Mouse (Mus musculus): ENCODE results near the gene Ghrhr. TPM values are rescaled to one million over a fixed set of nuclear protein-coding genes. Genes with fewer than 3 reads are reported as not detected.
A peak's percentile ranks its signal among the peaks of the same experiment; 100 is the strongest.

Gene Ghrhr
- 0.18 and 0.22 TPM in 2 replicates for polyA plus RNA-seq (2014; fragmentation: Nextera tagmentation; extraction: Ambion mirVana)

DNA sequence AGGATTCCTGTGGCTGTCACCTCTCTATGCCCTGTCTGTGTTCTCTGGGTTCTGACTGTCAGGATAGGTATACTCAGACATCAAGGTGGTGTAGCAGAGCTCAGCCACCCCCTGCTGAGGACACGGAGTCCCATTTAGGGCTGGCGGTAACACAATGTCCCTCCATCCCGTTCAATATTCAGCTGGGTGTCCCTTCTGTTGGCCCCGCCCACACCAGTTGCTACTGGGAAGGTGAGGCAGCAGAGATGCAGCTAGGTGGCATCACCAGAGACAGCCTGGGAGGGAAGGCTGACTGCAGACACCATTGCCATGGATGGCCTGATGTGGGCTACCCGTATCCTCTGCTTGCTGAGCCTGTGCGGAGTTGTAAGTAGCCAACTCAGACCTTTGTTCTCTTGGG, at the start of gene Ghrhr:
Gene Ghrhr, plus strand, starts transcription at position 220 of the 400 bp plus-strand sequence.
- DNase-seq (ENCODE audit: low spot score) (no peak), ATAC-seq (replicated peaks; ENCODE audit: low FRiP score, low TSS enrichment, low read depth) (no peak)
- H3K36me3 ChIP-seq (ENCODE audit: control insufficient read depth, insufficient read depth, low read length), result no peaks in the 10 kb centered on the region
- H3K9me3 ChIP-seq (ENCODE audit: control insufficient read depth, low read length), result no peaks in the 10 kb centered on the region
- H3K27ac ChIP-seq (ENCODE audit: low read depth), result no peak within 1 kb of the TSS
- no peak within 1 kb of the TSS for H3K9ac ChIP-seq (ENCODE audit: low read length)
- H3K4me2 ChIP-seq (ENCODE audit: low read length), result no peak within 1 kb of the TSS
- H3K27me3 ChIP-seq (replicated peaks; ENCODE audit: control insufficient read depth, insufficient read depth, low read length), result no peaks in the 10 kb centered on the region
- no peak within 1 kb of the TSS for H3K4me3 ChIP-seq (ENCODE audit: low read depth, low read length)
- WGBS, result 80% methylated on average over 6 of the region's 6 CpGs
- 0 out of 2 replicates have a peak, but pooled peaks cover 3% of the 10 kb centered on the region for H3K4me1 ChIP-seq (replicated peaks; ENCODE audit: control insufficient read depth, insufficient read depth, low read length)

DNA sequence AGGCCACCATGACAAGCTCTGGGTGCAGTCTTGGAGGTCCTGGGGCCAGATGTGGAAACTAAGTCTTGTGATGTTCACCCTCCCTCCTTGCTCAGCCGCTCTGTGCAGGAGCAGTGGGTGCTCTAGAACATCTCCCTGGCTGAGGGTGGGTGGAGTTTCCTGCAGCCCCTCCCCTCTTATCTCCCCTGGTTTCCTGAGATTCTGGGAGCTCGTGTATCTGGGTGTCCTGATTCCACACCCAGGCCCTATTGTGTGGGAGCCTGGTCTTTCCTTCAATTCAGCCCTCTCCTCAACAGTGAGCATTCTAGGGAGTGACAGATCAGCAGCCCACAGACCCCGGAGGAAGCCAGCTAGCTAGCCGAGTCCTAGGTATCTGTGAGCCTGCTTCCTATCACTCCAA, 49.8 kb upstream of the Ghrhr start:
- no peak for ATAC-seq (replicated peaks; ENCODE audit: low FRiP score, low TSS enrichment, low read depth)
- WGBS, result 49% methylated on average over 4 of the region's 4 CpGs
- no peaks in the 10 kb centered on the region for H3K9me3 ChIP-seq (ENCODE audit: control insufficient read depth, low read length)

DNA sequence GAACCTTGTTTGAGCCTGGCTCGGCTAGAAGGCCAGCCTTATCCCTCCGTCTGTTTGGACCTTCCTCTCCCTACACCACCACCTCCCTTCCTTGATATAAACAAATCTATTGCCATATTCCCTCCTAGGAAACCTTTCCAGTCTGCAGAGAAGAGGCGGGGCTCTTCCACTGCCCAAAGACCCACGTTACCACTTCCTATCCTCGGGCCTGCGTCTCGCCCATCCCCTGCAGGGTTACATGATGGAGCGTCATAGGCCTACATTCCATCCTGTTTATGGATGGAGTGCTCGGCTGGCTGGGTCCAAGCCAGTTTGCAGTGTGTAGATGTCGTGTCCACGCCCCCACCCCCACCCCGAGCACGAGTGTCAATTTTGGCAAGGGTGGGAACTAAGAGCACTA, 48.8 kb upstream of the Ghrhr start:
- Histone ChIP-seq H3K27me3 (replicated peaks; ENCODE audit: control insufficient read depth, insufficient read depth, low read length) (no peaks in the 10 kb centered on the region), H3K9me3 (ENCODE audit: control insufficient read depth, low read length) (no peaks in the 10 kb centered on the region), H3K27ac (ENCODE audit: low read depth) (no peak overlapping the region), H3K9ac (ENCODE audit: low read length) (no peak overlapping the region), H3K36me3 (ENCODE audit: control insufficient read depth, insufficient read depth, low read length) (no peaks in the 10 kb centered on the region), H3K4me3 (ENCODE audit: low read depth, low read length) (no peak overlapping the region), H3K4me1 (replicated peaks; ENCODE audit: control insufficient read depth, insufficient read depth, low read length) (peaks cover 9% of the 10 kb centered on the region; the same call in 1 of the 2 replicates), H3K4me2 (ENCODE audit: low read length) (no peak overlapping the region)
- WGBS, result 68% methylated on average over 13 of the region's 13 CpGs
- DNase-seq (ENCODE audit: low spot score), result no peak
- ATAC-seq (replicated peaks; ENCODE audit: low FRiP score, low TSS enrichment, low read depth), result no peak

More for the DNA sequence above, 49.8 kb upstream of the Ghrhr start:
- Histone ChIP-seq H3K27ac (ENCODE audit: low read depth) (no peak overlapping the region), H3K9ac (ENCODE audit: low read length) (no peak overlapping the region), H3K36me3 (ENCODE audit: control insufficient read depth, insufficient read depth, low read length) (no peaks in the 10 kb centered on the region), H3K27me3 (replicated peaks; ENCODE audit: control insufficient read depth, insufficient read depth, low read length) (no peaks in the 10 kb centered on the region), H3K4me3 (ENCODE audit: low read depth, low read length) (no peak overlapping the region), H3K4me2 (ENCODE audit: low read length) (no peak overlapping the region), H3K4me1 (replicated peaks; ENCODE audit: control insufficient read depth, insufficient read depth, low read length) (peaks cover 4% of the 10 kb centered on the region; the same call in 1 of the 2 replicates)
- no peak for DNase-seq (ENCODE audit: low spot score)

DNA sequence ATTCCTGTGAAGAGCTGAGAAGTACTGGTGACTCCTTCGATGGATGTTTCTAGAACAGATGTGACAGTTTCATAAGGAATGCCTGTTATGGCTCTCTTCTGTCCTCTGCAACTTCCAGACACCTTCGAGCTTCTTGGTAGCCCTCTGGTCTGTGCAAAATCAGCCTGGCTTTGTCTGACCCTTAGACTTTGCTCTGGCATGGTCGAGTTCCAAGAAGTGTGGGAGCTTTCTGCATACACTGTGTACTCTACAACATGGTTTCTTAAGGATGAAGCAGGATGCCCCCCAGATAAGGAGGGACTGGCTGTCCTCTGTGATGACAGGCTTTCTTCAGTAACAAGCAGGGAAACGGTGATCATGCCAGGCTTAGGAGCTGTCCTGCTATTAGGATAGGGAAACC, 47.9 kb upstream of the Ghrhr start:
- DNase-seq (ENCODE audit: low spot score), result no peak
- Histone ChIP-seq H3K4me2 (ENCODE audit: low read length) (no peak overlapping the region), H3K9ac (ENCODE audit: low read length) (no peak overlapping the region), H3K36me3 (ENCODE audit: control insufficient read depth, insufficient read depth, low read length) (no peaks in the 10 kb centered on the region), H3K4me1 (replicated peaks; ENCODE audit: control insufficient read depth, insufficient read depth, low read length) (peaks cover 9% of the 10 kb centered on the region; the same call in 1 of the 2 replicates), H3K4me3 (ENCODE audit: low read depth, low read length) (no peak overlapping the region), H3K9me3 (ENCODE audit: control insufficient read depth, low read length) (no peaks in the 10 kb centered on the region), H3K27me3 (replicated peaks; ENCODE audit: control insufficient read depth, insufficient read depth, low read length) (no peaks in the 10 kb centered on the region), H3K27ac (ENCODE audit: low read depth) (no peak overlapping the region)
- ATAC-seq (replicated peaks; ENCODE audit: low FRiP score, low TSS enrichment, low read depth), result no peak
- WGBS, result 67% methylated on average over 4 of the region's 4 CpGs

DNA sequence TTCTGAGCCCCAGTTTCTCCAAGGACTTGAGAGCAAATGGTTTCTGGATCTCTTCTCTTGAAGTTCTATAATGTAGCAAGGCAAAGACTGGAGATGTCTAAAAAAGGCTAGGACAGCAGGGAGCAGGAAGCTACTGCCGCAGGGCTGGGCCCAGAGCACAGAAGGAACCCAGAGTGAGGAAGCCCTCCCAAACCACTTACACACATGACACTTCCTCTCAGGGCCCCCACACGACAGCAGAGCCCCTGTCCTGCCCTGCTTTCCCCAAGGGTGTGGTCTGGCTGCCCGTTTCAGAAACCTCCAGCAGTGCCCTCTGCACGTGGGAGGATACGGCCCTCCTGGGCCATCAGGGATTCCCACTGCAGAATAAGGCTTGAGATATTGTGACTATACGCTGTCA, 44.8 kb upstream of the Ghrhr start:
- DNase-seq (ENCODE audit: low spot score) (no peak), ATAC-seq (replicated peaks; ENCODE audit: low FRiP score, low TSS enrichment, low read depth) (no peak)
- Histone ChIP-seq H3K9me3 (ENCODE audit: control insufficient read depth, low read length) (no peaks in the 10 kb centered on the region), H3K36me3 (ENCODE audit: control insufficient read depth, insufficient read depth, low read length) (no peaks in the 10 kb centered on the region), H3K4me2 (ENCODE audit: low read length) (no peak overlapping the region), H3K27ac (ENCODE audit: low read depth) (no peak overlapping the region), H3K4me3 (ENCODE audit: low read depth, low read length) (no peak overlapping the region), H3K4me1 (replicated peaks; ENCODE audit: control insufficient read depth, insufficient read depth, low read length) (peaks cover 14% of the 10 kb centered on the region), H3K9ac (ENCODE audit: low read length) (no peak overlapping the region), H3K27me3 (replicated peaks; ENCODE audit: control insufficient read depth, insufficient read depth, low read length) (no peaks in the 10 kb centered on the region)
- WGBS, result 57% methylated on average over 6 of the region's 6 CpGs

DNA sequence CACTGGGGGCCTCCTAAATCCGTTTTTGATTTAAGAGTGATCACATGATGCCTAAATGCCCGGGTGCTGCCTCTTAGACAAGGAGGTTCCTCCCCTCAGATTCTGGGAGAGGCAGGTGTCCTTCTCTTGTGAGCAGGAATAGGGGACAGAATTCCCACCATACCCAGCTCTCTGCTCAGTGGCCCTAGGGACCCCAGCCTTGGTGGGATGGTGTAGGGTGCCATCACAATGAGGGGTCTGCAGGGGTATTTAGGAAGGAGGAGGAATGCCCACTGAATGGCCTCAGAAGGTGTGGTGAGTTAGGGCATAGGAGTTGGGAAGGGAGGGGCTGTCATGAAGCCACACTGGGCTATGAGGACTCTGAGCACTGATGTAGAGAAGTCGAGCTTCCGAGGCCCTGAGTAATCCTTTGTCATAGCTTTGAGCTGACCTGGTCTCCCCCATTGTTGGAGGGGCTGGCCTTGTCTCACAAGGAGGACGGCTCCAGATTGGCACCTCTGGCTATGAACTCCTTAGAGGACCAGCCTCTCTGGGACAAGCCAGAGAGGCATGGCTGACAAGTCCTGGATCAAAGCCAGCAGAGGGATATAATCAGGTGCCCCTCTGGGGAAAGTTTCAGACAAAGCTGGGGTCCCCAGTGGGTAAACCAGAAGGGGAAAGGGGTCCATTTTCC, 43.9 kb upstream of the Ghrhr start:
- Histone ChIP-seq H3K27ac (ENCODE audit: low read depth) (no peak overlapping the region), H3K4me3 (ENCODE audit: low read depth, low read length) (no peak overlapping the region), H3K9me3 (ENCODE audit: control insufficient read depth, low read length) (no peaks in the 10 kb centered on the region), H3K4me1 (replicated peaks; ENCODE audit: control insufficient read depth, insufficient read depth, low read length) (peaks cover 17% of the 10 kb centered on the region), H3K9ac (ENCODE audit: low read length) (no peak overlapping the region), H3K4me2 (ENCODE audit: low read length) (no peak overlapping the region), H3K27me3 (replicated peaks; ENCODE audit: control insufficient read depth, insufficient read depth, low read length) (no peaks in the 10 kb centered on the region), H3K36me3 (ENCODE audit: control insufficient read depth, insufficient read depth, low read length) (no peaks in the 10 kb centered on the region)
- 61% methylated on average over 5 of the region's 5 CpGs for WGBS
- ATAC-seq (replicated peaks; ENCODE audit: low FRiP score, low TSS enrichment, low read depth), result no peak
- no peak for DNase-seq (ENCODE audit: low spot score)

DNA sequence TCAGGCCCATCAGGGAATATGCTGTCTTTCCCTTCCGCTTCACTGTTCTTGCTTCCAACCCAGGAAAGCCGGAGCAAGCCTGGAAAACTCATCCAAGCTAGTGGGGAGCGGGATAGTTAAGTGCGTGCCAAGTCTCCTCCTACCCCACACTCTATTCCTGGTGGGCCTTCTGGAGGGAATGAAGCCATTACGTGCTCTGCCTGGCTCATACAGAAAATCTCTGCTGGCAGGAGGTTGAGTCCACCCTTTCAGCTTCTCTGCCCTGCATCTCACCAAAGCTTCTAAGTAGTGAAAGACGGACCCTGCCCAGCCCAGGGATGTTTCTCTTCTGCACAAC, 43.4 kb upstream of the Ghrhr start:
- WGBS, result 75% methylated on average over 6 of the region's 6 CpGs

DNA sequence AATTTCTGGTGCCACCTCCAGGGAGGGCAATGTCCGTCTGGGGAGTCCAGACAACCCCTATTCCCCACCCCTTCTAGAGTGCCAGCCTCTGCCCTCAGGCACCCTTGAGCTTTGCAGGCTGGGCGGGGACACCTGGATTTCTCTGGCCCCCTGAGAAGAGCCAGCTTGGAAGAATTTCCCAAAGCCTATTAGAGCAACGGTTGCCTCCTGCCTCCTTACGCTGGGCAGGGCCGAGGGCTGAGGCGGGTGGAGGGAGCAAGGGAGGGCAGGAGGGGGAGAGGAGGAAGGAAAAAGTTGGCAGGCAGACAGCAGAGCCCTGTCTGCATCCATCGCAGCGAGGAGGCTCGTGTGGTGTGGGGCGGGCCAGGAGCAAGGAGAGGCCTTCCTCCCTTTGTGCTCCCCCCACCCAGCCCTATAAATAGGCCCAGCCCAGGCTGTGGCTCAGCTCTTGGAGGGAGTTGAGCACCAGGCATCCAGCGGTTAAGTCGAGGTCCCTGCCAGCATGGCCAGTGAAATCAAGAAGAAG, 40.0 kb upstream of the Ghrhr start, which contains the start of gene Aqp1:
Gene Aqp1, plus strand, starts transcription at position 444 of the 526 bp plus-strand sequence.
- Histone ChIP-seq H3K27ac (ENCODE audit: low read depth) (no peak within 1 kb of the TSS), H3K4me2 (ENCODE audit: low read length) (peak within 1 kb of the TSS; percentile 20; the same call in 1 of the 2 replicates), H3K27me3 (replicated peaks; ENCODE audit: control insufficient read depth, insufficient read depth, low read length) (no peaks in the 10 kb centered on the region), H3K36me3 (ENCODE audit: control insufficient read depth, insufficient read depth, low read length) (no peaks in the 10 kb centered on the region), H3K9ac (ENCODE audit: low read length) (no peak within 1 kb of the TSS), H3K4me1 (replicated peaks; ENCODE audit: control insufficient read depth, insufficient read depth, low read length) (peaks cover 20% of the 10 kb centered on the region), H3K9me3 (ENCODE audit: control insufficient read depth, low read length) (no peaks in the 10 kb centered on the region), H3K4me3 (ENCODE audit: low read depth, low read length) (no peak within 1 kb of the TSS)
- peak; percentile 63 for DNase-seq (ENCODE audit: low spot score)
- WGBS, result 20% methylated on average over 12 of the region's 12 CpGs
- peak; percentile 80 for ATAC-seq (replicated peaks; ENCODE audit: low FRiP score, low TSS enrichment, low read depth)

More for the DNA sequence above, 43.4 kb upstream of the Ghrhr start:
- peaks cover 15% of the 10 kb centered on the region for H3K4me1 ChIP-seq (replicated peaks; ENCODE audit: control insufficient read depth, insufficient read depth, low read length)
- ATAC-seq (replicated peaks; ENCODE audit: low FRiP score, low TSS enrichment, low read depth) (no peak), DNase-seq (ENCODE audit: low spot score) (no peak)
- H3K9ac ChIP-seq (ENCODE audit: low read length), result no peak overlapping the region
- no peaks in the 10 kb centered on the region for H3K36me3 ChIP-seq (ENCODE audit: control insufficient read depth, insufficient read depth, low read length)
- H3K9me3 ChIP-seq (ENCODE audit: control insufficient read depth, low read length), result no peaks in the 10 kb centered on the region
- H3K27ac ChIP-seq (ENCODE audit: low read depth), result no peak overlapping the region
- no peak overlapping the region for H3K4me2 ChIP-seq (ENCODE audit: low read length)
- H3K27me3 ChIP-seq (replicated peaks; ENCODE audit: control insufficient read depth, insufficient read depth, low read length), result no peaks in the 10 kb centered on the region
- H3K4me3 ChIP-seq (ENCODE audit: low read depth, low read length), result no peak overlapping the region

DNA sequence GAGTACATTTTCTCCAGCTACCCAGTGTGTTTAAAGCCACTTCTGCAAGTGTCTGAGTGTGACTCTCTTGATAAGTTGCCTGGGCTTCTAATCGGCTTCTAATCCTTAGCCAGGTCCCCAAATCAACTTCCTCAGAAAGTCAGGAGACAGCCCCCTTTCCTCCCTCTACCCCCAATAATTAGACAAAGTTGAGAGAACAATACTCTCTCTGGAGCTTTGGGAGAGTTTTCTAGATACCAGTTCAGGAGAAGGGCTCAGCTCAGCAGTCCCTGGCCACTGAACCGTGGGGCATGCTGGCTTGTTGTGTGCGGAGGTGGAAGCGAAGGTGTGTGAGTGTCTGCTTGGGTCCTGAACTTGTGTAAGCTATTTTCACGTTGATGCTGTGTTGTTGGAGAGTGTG, 38.9 kb upstream of the Ghrhr start:
- Histone ChIP-seq H3K36me3 (ENCODE audit: control insufficient read depth, insufficient read depth, low read length) (no peaks in the 10 kb centered on the region), H3K9ac (ENCODE audit: low read length) (no peak overlapping the region), H3K4me3 (ENCODE audit: low read depth, low read length) (no peak overlapping the region), H3K4me1 (replicated peaks; ENCODE audit: control insufficient read depth, insufficient read depth, low read length) (peaks cover 23% of the 10 kb centered on the region), H3K27ac (ENCODE audit: low read depth) (no peak overlapping the region), H3K9me3 (ENCODE audit: control insufficient read depth, low read length) (no peaks in the 10 kb centered on the region), H3K4me2 (ENCODE audit: low read length) (no peak overlapping the region), H3K27me3 (replicated peaks; ENCODE audit: control insufficient read depth, insufficient read depth, low read length) (no peaks in the 10 kb centered on the region)
- ATAC-seq (replicated peaks; ENCODE audit: low FRiP score, low TSS enrichment, low read depth) (no peak), DNase-seq (ENCODE audit: low spot score) (no peak)
- WGBS, result 80% methylated on average over 5 of the region's 5 CpGs
